Mouse (Mus musculus) embryonic facial prominence, embryonic 10.5 days (tissue): Measurements from ENCODE around the gene Sertad2. TPM values are rescaled to one million over a fixed set of nuclear protein-coding genes. Genes with fewer than 3 reads are reported as not detected.

Experiments
- DNase-seq: peaks from one replicate; pipeline ENCODE4 v3.0.0-alpha.2; 2017; ENCODE audit warnings: low spot score
- H3K27ac ChIP-seq: fragments of 300-500 bp; sonication (generic); replicated peaks from 2 replicates; pipeline ENCODE4 v1.5.1; 2016; ENCODE audit warnings: mild to moderate bottlenecking
- H3K27me3 ChIP-seq: fragments of 300-500 bp; sonication (generic); replicated peaks from 2 replicates; pipeline ENCODE4 v1.6.1; 2016; ENCODE audit warnings: low read depth, mild to moderate bottlenecking; ENCODE audit not compliant: poor library complexity, severe bottlenecking
- H3K36me3 ChIP-seq: fragments of 300-500 bp; sonication (generic); replicated peaks from 2 replicates; pipeline ENCODE4 v1.6.1; 2016; ENCODE audit warnings: mild to moderate bottlenecking, moderate library complexity
- H3K4me1 ChIP-seq: fragments of 300-500 bp; sonication (generic); 2 replicates; pipeline ENCODE4 v1.6.1; 2016
- H3K4me3 ChIP-seq: fragments of 300-500 bp; sonication (generic); 2 replicates; pipeline ENCODE4 v1.5.1; 2016; ENCODE audit warnings: mild to moderate bottlenecking, moderate library complexity
- H3K9me3 ChIP-seq: fragments of 300-500 bp; sonication (generic); 2 replicates; pipeline ENCODE4 v1.6.1; 2016; ENCODE audit warnings: mild to moderate bottlenecking
- WGBS: fragments of 180-500 bp; shearing (Covaris S2); methylation state at CpG from one replicate; pipeline ENCODE4 v1.1.7; 2016; 5-methylcytosine and 5-hydroxymethylcytosine counted together
- polyA plus RNA-seq: library from polyadenylated mRNA; unstranded; fragments of >200 nt; fragmentation: Nextera tagmentation; extraction: Ambion mirVana; gene quantifications from 2 replicates; pipeline ENCODE4 v1.2.1, GENCODE M21; 2016

The Sertad2 gene
- polyA plus RNA-seq, 1 experiment from 2014 or later, result 33.2 TPM

- H3K9me3 ChIP-seq, result no peaks in the 10 kb centered on the region
- H3K4me3 ChIP-seq, result peak overlapping the region; percentile 74
- peaks cover 14% of the 10 kb centered on the region for H3K4me1 ChIP-seq
- no peaks in the 10 kb centered on the region for H3K27me3 ChIP-seq
- H3K27ac ChIP-seq, result peak overlapping the region; percentile 86
- peak; percentile 83 for DNase-seq
- WGBS, result under 1% methylated on average over 42 of the region's 42 CpGs
- H3K36me3 ChIP-seq, result no peaks in the 10 kb centered on the region
Measured at GRCm38 (mm10) chr11:20531992-20532881, 10.8 kb upstream of the Sertad2 start.

GRCm38 (mm10) chr11:20533231-20533630, 9.8 kb upstream of the Sertad2 start:
- 86% methylated on average over 4 of the region's 4 CpGs for WGBS
- H3K36me3 ChIP-seq, result no peaks in the 10 kb centered on the region
- H3K4me3 ChIP-seq, result no peak overlapping the region
- H3K27ac ChIP-seq, result no peak overlapping the region
- no peaks in the 10 kb centered on the region for H3K27me3 ChIP-seq
- no peak for DNase-seq
- H3K4me1 ChIP-seq, result peaks cover 14% of the 10 kb centered on the region
- H3K9me3 ChIP-seq, result no peaks in the 10 kb centered on the region

GRCm38 (mm10) chr11:20537221-20537620, 5.8 kb upstream of the Sertad2 start:
- peaks cover 10% of the 10 kb centered on the region for H3K4me1 ChIP-seq
- DNase-seq, result no peak
- H3K27ac ChIP-seq, result no peak overlapping the region
- no peaks in the 10 kb centered on the region for H3K9me3 ChIP-seq
- no peak overlapping the region for H3K4me3 ChIP-seq
- WGBS, result 89% methylated on average over 3 of the region's 3 CpGs
- peaks cover 9% of the 10 kb centered on the region for H3K27me3 ChIP-seq
- no peaks in the 10 kb centered on the region for H3K36me3 ChIP-seq

- Histone ChIP-seq H3K27ac (no peak overlapping the region), H3K4me1 (peaks cover 10% of the 10 kb centered on the region), H3K4me3 (no peak overlapping the region), H3K36me3 (no peaks in the 10 kb centered on the region), H3K27me3 (peaks cover 9% of the 10 kb centered on the region), H3K9me3 (no peaks in the 10 kb centered on the region)
- no peak for DNase-seq
- WGBS, result 75% methylated on average over 3 of the region's 3 CpGs
Measured at GRCm38 (mm10) chr11:20538496-20538895, 4.6 kb upstream of the Sertad2 start.

- 72% methylated on average over 3 of the region's 3 CpGs for WGBS
- DNase-seq, result no peak
- Histone ChIP-seq H3K36me3 (no peaks in the 10 kb centered on the region), H3K27ac (no peak overlapping the region), H3K4me1 (peaks cover 20% of the 10 kb centered on the region), H3K4me3 (no peak overlapping the region), H3K27me3 (peaks cover 24% of the 10 kb centered on the region), H3K9me3 (no peaks in the 10 kb centered on the region)
Measured at GRCm38 (mm10) chr11:20541280-20541679, 1.8 kb upstream of the Sertad2 start.

- Histone ChIP-seq H3K4me3 (peak overlapping the region; percentile 85), H3K36me3 (no peaks in the 10 kb centered on the region), H3K27me3 (peaks cover 24% of the 10 kb centered on the region), H3K9me3 (no peaks in the 10 kb centered on the region), H3K27ac (peak overlapping the region; percentile 92), H3K4me1 (peaks cover 20% of the 10 kb centered on the region)
- 2% methylated on average over 29 of the region's 29 CpGs for WGBS
- DNase-seq, result no peak
Measured at GRCm38 (mm10) chr11:20541995-20542637, 937 bp upstream of the Sertad2 start.

- H3K4me3 ChIP-seq, result peak overlapping the region; percentile 85
- H3K36me3 ChIP-seq, result no peaks in the 10 kb centered on the region
- no peaks in the 10 kb centered on the region for H3K9me3 ChIP-seq
- DNase-seq, result peak; percentile 63
- under 1% methylated on average over 51 of the region's 51 CpGs for WGBS
- H3K4me1 ChIP-seq, result peaks cover 20% of the 10 kb centered on the region
- peaks cover 24% of the 10 kb centered on the region for H3K27me3 ChIP-seq
- H3K27ac ChIP-seq, result peak overlapping the region; percentile 92
Measured at GRCm38 (mm10) chr11:20543453-20544120, 534 bp downstream of the Sertad2 start.

- H3K4me3 ChIP-seq, result peak overlapping the region; percentile 85
Measured at GRCm38 (mm10) chr11:20544376-20544775, 1.3 kb downstream of the Sertad2 start.

GRCm38 (mm10) chr11:20544801-20545515, 1.9 kb downstream of the Sertad2 start:
- Histone ChIP-seq H3K9me3 (no peaks in the 10 kb centered on the region), H3K36me3 (no peaks in the 10 kb centered on the region), H3K27ac (no peak overlapping the region), H3K4me3 (no peak overlapping the region), H3K27me3 (peaks cover 24% of the 10 kb centered on the region), H3K4me1 (peaks cover 20% of the 10 kb centered on the region)
- DNase-seq, result no peak
- WGBS, result 55% methylated on average over 3 of the region's 3 CpGs

More at GRCm38 (mm10) chr11:20544376-20544775, 1.3 kb downstream of the Sertad2 start:
- Histone ChIP-seq H3K9me3 (no peaks in the 10 kb centered on the region), H3K36me3 (no peaks in the 10 kb centered on the region), H3K27ac (no peak overlapping the region), H3K4me1 (peaks cover 20% of the 10 kb centered on the region), H3K27me3 (peaks cover 24% of the 10 kb centered on the region)
- 50% methylated on average over 8 of the region's 8 CpGs for WGBS
- no peak for DNase-seq

- Histone ChIP-seq H3K27ac (no peak overlapping the region), H3K27me3 (peaks cover 12% of the 10 kb centered on the region), H3K4me1 (peaks cover 5% of the 10 kb centered on the region; the same call in 1 of the 2 replicates), H3K9me3 (no peaks in the 10 kb centered on the region), H3K36me3 (no peaks in the 10 kb centered on the region), H3K4me3 (no peak overlapping the region)
- no peak for DNase-seq
- whole genome bisulfite sequencing, result 78% methylated on average over 2 of the region's 2 CpGs
Measured at GRCm38 (mm10) chr11:20549481-20549880, 6.4 kb downstream of the Sertad2 start.

- H3K27ac ChIP-seq, result no peak overlapping the region
- H3K27me3 ChIP-seq, result peaks cover 5% of the 10 kb centered on the region
- no peak for DNase-seq
- no peaks in the 10 kb centered on the region for H3K9me3 ChIP-seq
- H3K4me1 ChIP-seq, result peaks cover 5% of the 10 kb centered on the region; the same call in 1 of the 2 replicates
- no peak overlapping the region for H3K4me3 ChIP-seq
- H3K36me3 ChIP-seq, result no peaks in the 10 kb centered on the region
- WGBS, result 73% methylated on average over 7 of the region's 7 CpGs
Measured at GRCm38 (mm10) chr11:20550196-20550595, 7.1 kb downstream of the Sertad2 start.

GRCm38 (mm10) chr11:20552059-20552458, 9.0 kb downstream of the Sertad2 start:
- Histone ChIP-seq H3K4me1 (peaks cover 5% of the 10 kb centered on the region; the same call in 1 of the 2 replicates), H3K27me3 (no peaks in the 10 kb centered on the region), H3K27ac (no peak overlapping the region), H3K4me3 (no peak overlapping the region), H3K36me3 (no peaks in the 10 kb centered on the region), H3K9me3 (no peaks in the 10 kb centered on the region)
- 91% methylated on average over 2 of the region's 2 CpGs for WGBS
- DNase-seq, result no peak
